Mouse (Mus musculus): ENCODE measurements around the gene Vps50.
A peak's percentile ranks its signal among the peaks of the same experiment; 100 is the strongest.
"Not testable (repeated sequence)": the region's sequence is repeated elsewhere in the genome, so short reads cannot be mapped to it uniquely, and the experiment has no call there.

Vps50 gene

DNA sequence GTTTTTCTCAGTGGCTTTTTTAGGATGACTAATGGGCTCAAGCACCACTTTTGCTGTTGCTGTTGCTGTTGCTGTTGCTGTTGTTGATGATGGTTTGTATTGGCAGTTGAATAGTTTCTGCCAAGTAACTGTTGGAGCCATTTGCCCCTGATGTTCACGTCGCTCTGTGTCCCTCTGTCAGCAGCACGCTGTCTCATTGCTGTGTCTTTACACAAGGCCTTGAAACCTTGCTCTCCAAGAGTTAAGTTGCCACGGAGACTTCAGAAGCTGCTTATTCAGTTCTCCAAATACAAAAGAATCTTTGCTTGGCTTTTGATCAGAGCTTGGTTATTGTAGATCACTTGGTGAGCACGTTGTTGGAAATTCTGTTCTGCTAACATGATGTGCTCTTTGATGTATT, 33.3 kb downstream of the Vps50 start:
- DNase-seq (ENCODE audit: extremely low spot score, low spot score): no peak

DNA sequence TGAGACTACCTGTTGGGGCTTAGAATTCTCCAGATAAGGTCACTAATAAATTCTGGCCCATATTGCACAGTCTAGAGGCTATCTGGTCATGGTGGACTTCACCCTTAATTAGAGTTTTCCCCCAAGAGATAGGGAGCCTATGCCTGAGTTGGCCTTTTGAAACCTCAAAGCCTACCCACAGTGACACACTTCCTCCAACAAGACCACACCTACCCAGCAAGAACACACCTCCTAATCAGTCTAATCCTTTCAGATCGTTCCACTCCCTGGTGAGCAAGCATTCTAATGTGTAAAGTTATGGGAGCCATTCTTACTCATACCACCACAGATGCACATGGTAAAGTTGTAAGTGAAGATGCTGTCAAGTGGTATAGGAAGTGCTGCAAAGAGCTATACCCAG, 37.9 kb downstream of the Vps50 start:
- no peak for DNase-seq (ENCODE audit: extremely low spot score, low spot score)

DNA sequence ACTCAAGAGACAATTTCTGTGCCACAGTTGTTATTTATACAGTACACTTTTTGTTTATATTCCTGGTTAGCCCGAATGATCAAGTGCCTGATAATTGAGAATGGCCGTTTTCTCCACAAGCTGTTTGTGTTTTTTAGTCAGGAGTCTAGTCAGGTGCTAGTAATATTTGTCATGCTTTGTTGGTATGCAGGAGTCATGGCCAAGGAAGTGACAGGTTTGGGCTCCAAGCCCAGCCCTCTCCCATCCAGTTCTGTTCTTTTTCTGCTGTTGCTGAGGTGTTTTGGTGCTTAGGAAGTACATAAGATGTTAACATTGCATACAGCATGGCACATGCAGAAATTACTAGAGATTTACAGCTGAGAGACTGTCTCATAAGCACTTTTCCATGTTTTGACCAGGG, 41.3 kb downstream of the Vps50 start:
- DNase-seq (ENCODE audit: extremely low spot score, low spot score): no peak

DNA sequence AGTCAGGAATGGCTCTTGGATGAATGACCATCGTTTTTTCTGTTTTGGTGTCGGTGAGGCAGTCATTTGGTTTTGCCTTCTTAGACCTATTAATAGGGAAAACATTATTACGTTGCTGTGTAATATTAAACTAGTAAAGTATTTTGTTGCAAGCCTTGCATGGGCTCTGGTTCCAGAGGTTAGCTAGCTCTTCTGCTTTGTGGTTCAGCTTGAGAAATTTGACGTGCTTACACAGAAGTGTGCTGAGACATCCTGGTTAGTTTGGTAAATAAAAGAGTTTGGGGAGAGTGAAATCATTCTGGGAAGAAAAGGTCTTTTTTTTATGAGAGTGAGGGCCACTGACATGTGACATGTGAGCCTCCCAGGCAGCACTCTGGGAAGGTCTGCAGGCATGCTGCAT, 45.7 kb downstream of the Vps50 start:
- DNase-seq (ENCODE audit: extremely low spot score, low spot score): no peak

DNA sequence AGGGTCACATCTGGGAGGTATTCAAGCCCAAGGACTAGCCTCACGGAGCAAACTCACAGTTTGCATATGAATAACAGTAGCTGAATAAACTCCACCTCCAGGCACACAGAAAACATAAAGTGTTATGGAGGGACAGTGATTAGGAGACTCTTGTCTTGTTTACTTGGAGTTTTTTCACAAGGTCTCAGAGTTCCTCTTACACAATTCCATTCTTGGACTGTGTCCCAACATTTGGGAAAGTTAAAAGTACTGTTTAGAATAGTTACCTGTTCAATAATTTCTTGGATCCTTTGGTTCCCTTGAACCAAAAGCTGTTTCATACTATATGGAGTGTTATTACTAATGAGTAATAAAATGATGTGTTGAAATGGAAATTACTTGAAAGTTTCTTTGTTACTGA, 46.8 kb downstream of the Vps50 start:
- DNase-seq (ENCODE audit: extremely low spot score, low spot score): no peak

DNA sequence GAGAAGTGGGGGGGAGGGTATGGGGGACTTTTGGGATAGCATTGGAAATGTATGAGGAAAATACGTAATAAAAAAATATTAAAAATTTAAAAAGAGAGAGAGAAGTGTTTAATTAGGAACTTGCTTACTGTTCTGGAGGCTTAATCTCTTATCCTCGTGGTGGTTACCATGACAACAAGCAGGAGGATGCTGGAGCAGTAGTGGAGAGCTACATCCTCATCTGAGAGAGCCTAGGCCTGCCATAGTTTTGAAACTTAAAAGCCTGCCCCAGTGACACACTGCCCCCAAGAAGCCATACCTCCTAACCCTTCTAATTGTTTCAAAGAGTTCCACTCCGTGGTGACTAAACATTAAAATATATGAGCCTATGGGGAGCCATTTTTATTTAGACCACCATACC, 50.8 kb downstream of the Vps50 start:
- DNase-seq (ENCODE audit: extremely low spot score, low spot score): no peak

DNA sequence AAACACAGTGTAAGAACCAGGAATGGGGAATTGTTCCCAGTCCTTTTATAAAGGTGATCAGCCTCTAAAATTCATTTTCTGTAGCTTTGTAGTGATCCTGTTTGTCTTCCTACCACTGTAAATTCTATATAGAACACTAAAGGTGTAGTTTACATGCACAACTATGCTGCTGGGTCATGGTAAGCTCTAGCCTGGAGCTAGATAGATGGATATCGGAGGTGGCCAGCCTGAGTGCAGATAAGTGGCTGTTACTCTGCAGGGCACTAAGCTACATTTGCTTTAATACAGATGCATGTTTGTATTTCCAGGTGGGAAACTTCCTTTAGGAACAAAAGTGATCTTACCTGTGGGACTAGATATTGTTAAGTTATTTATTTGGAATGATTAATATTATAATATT, 51.8 kb downstream of the Vps50 start:
- no peak for DNase-seq (ENCODE audit: extremely low spot score, low spot score)

DNA sequence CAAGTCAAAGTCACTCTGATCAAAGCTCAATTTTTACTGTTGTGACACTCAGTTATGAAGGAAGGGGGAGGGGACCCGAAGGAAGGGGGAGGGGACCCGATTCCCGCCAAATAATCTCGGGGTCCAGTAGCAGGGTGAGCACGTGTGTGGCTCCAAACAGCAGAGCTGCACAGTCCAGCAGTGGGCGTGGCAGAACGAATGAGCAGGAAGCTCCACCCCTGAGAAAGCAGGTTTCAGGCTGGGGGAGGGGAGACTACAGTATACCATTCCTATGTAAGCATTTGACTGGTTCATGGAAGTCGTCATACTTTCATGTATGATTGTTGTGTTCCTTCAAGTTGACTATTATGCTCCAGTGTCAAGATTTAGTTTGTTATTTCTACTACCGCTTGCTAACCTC, 54.5 kb downstream of the Vps50 start:
- DNase-seq (ENCODE audit: extremely low spot score, low spot score): not testable (repeated sequence)

DNA sequence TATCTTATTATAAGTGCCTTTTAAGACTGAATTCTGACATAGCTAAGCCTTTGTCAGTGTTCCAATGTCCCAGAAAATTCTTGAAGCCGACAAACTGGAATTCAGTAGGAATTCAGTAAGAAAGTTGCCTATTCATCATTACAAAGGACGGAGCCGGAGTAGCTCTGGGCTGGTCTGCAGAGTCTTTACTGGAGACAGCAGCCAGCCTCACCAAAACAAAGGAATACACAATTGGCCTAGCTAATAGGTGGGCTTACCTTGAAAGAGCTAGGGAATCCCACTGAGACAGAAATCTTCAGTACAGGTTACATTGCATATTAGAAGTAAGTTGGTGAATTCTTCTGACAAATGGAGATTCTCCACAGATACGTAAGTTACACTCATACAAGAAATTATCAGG, 59.0 kb downstream of the Vps50 start:
- DNase-seq (ENCODE audit: extremely low spot score, low spot score): no peak

DNA sequence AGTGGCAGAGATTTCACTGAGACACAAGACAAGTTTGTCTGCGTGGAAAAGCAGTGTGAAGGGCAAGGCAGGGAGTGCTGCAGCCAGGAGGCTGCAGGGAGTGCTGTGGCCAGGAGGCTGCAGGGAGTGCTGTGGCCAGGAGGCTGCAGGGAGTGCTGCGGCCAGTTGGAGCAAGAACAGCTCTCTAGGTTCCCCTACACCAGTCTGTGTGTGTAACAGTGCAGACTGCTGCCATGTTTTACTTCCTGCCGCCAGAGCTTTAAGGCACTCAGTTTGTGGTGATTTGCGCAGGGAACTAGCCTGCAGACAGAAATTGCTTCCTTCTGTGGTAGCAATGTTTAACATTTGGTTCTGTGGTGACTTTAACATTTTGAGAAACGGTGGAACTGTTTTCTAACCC, 61.8 kb downstream of the Vps50 start:
- no peak for DNase-seq (ENCODE audit: extremely low spot score, low spot score)

DNA sequence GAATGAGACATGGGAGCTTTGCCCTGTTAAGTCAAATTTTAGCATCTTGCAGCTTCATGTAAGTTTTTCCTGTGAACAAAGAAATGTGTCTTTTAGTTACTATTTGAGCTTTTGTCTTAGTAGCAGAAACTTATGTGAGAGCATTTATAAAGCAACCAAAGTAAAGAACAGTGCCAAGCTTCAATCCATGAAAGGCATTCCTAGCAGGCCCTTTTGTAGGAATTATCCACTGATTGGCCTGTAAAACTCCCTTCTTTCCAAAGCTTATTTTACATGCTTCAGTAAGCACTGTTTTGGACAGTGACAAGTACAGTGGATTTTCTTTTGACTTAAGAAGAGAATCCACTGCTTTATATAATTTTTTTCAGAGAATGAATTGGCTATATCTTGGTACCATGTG, 64.1 kb downstream of the Vps50 start:
- no peak for DNase-seq (ENCODE audit: extremely low spot score, low spot score)

DNA sequence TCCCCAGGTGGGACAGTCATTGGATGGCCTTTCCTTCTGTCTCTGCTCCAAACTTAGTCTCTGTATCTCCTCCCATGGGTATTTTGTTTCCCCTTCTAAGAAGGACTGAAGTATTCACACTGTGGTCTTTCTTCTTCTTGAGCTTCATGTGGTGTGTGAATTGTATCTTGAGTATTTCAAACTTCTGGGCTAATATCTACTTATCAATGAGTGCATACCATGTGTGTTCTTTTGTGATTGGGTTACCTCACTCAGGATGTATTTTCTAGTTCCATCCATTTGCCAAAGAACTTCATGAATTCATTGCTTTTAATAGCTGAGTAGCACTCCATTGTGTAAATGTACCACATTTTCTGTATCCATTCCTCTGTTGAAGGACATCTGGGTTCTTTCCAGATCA, 65.9 kb downstream of the Vps50 start:
- not testable (repeated sequence) for DNase-seq (ENCODE audit: extremely low spot score, low spot score)

DNA sequence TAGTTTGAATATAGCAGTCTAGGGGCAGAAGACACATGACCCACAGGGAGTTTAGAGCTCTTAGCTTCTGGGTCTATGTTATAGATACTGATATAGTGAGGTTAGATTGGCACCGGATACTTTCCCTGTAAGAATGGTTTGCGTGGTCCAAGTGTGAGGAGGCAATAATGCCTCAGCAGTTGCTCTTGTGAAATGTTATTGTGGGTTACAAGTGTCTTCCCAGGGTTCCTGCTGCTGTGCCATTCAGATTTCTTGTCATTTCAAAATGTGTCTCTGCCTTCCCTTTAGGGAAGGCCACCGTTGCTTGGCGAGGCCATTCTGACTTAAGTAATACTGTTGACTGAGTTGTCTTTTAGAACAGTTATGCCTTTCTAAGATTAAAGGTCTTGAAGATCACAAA, 66.8 kb downstream of the Vps50 start:
- DNase-seq (ENCODE audit: extremely low spot score, low spot score): no peak

DNA sequence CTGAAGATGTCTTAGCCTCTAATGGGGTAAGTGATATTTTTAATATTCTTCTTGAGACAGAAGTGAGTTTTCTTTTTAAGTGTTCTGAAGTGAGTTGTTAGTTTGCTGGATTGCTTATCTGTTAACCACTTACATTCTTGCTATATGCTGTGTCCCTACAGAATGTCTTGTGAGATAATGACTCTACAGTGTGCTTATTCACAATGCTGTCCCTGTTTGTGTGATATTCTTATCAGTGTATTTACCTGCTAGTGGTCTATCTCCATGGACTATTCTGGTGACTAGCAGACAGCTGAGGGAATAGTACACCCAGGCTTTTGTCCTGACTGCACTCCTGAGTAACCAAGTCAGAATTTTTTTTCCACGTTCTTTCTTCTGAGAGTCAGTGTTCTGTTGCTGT, 67.5 kb downstream of the Vps50 start:
- DNase-seq (ENCODE audit: extremely low spot score, low spot score): no peak

DNA sequence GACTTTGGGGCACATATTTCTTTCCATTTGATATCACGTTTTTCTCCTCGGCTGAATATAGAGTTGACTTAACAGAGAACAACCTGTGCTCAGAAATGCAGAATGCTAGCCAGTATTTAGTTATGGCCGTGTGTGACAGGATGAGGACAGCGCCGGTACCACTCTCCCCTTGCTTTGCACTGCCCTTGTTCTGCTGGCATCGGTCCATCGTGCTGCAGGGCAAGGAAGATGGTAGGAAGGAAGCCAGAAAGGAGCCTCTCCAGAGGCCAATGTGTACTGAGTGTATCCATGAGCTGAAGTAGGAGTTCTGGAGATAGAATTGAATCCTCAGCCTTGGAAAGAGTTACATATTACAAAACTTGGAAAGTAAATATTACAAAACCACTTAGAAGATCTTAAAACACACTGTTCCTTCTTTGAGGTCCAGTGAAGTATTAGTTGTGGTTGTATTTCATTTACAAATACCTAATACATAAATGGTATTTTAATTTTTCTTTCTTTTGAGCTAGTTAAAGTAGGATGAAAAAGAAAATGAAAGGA, 69.0 kb downstream of the Vps50 start:
- DNase-seq (ENCODE audit: extremely low spot score, low spot score): no peak

DNA sequence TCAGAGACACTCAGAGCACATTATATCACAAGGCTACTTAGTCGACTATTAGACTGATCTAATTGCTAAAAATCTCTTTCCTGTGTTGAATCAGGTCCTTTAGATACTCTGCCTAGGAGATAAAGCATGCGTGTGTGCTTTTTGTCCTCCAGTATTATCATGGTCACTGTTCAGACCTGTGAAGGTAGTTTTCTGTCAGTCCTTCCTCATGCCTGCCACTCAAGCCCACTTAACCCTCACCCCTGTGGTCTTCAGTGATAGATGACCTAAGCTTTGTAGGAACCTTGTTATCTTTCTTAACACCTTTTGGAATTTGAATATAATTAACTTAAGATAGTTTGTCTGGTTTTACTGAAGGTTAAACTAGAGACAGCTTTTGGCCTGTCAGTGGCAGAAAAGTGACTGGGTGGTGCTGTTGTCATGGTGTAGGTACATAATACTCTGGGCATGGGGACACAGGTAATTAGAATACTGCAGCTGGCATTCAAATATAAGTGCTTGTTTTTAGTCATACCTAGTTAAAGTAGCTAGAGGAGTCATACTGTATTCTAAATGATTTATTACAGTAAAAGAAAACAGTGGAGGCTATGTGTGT, 74.1 kb downstream of the Vps50 start:
- DNase-seq (ENCODE audit: extremely low spot score, low spot score): no peak

DNA sequence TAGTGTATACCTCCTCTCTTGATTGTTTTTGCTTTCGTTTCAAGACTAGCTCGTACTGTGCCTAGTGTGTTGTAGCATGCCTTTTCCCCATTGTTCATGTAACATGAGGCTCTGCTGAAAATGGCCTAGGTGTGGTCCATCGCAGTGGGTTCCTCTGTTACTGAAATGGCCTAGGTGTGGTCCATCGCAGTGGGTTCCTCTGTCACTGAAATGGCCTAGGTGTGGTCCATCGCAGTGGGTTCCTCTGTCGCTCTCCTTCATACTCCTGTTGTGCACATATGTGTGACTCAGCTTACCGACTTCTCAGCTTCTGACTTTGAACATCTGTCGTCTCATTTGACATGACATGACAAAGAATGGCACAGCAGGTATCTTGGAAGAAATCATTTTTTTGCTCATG, 75.6 kb downstream of the Vps50 start:
- DNase-seq (ENCODE audit: extremely low spot score, low spot score): no peak

DNA sequence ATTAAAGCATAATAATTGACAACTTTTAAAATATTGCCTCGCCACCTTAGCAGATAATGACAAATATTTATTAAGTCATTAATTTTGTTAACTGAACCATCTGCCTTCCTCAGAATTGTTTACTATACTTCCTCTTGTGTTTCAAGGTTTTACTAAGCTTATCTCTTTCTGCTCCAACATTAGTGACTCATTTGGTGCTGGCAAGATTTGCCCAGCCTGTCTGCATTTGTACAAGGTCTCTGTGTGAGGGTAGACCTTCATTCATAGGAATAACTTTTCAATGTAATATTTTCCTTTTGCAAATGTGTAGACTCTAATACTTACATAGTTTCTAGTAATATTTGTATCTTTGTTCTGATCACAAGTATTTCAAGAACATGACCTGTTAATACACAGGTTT, 87.2 kb downstream of the Vps50 start:
- no peak for DNase-seq (ENCODE audit: extremely low spot score, low spot score)

DNA sequence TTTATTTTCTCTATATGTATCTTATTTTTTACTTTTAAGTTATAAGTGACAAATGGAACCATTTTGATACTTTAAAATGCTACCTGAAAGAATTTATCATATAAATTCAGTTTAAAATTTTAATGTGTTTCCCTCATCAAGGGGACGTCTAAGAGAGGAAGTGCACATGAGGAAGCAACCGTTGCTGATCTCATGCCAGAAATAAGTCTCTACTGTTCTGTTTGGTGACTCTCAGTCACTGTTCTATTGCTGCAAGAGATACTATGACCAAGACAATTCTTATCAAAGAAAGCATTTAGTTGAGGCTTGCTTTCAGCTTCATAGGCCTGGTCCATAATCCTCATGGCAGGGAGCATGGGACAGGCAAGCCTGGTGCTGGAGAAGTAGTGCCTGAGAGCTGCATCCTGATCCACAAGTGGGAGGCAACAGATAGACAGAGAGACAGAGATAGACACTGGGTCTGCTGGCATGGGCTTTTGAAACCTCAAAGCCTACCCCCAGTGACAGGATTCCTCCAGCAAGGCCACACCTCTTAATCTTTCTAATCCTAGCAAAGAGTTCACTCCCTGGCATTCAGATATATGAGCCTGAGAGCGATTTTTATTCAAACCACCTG, 92.2 kb downstream of the Vps50 start:
- no peak for DNase-seq (ENCODE audit: extremely low spot score, low spot score)

DNA sequence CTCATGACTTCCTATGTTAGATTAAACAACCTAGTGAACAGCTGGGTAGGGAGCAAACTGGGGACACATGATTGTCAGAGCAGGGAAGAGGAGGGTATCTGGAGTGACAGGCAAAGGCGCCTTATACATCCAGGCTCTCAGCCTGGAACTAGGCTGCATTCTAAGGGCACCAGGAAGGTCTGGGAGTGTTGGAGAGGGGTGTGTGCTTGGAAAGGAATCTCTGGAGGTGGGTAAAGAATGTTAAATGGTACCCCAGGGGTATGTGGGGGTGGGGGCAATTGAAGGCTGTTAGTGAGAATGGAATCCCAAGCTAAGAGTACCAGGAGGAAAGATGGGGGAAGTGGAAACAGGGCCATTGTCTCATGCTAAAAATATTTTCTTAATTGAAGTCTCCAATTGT, 96.1 kb downstream of the Vps50 start:
- DNase-seq (ENCODE audit: extremely low spot score, low spot score): no peak

DNA sequence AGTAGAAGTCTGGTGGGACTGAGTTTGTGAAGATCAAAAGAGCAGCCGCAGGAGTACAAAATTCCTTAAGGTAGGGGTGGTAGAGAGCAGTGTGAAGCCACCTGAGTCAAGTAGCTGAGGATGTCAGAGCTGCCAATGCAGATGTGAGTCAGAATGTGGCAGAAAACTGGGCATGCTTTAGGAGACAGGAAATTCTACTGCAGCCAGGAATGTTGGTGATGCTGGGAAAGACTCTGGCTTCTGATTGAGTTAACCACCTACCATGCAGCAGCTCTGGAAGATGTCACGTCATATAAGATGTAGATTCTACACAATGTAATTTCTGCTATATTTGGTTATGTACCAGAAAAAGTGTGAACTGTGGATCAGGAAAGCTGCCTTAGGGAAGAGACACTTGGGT, 114.6 kb downstream of the Vps50 start:
- no peak for DNase-seq (ENCODE audit: extremely low spot score, low spot score)

DNA sequence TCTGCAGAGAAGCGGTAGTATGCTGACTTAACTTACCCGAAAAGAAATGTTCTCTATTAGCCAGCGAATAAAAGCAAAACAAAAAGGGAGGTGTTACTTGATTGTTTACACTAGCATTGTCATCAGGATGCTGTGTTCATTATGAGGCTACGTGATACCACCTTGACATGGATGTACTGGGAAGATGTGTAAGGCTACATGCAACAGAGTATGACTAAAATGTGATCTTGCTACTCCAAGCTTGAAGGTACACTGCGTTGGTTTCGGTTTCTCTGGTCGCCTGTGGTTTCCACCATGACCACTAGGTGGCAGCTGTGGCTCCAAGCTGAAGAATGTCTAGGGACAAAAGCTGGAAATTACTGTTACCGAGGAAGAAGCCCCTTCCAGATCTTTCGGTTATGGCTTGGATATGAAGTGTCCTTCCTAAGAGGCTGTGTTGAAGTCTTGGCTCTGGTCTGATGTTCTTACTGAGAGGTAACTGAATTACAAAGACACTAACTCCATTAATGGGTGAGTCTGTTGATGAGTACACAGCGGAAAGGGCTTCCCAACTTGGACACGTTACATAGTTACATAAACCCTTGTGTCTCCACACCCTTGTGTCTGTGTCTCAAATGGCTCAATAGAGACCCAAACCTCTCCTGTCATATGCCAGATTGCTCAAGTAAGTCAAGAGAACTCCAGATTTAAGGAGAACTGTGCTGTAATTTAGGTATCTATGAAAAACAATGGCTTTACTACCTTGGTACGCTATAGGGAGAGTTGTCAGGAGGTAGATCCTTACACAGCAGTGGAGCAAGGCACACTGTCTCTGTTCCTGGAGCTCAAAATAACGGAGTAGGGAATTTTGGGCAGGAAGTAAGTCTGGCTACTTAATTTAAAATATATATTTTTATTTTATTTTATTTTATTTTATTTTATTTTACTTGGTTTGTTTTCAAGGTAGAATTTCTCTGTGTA, 122.5 kb downstream of the Vps50 start:
- peak; percentile 28 for DNase-seq (ENCODE audit: extremely low spot score, low spot score)

Data from neural tube, embryonic 10.5 days (tissue).